Mouse (Mus musculus) heart, embryonic 11.5 days (tissue): ENCODE results near the gene Bnc2. TPM values are rescaled to one million over a fixed set of nuclear protein-coding genes. Genes with fewer than 3 reads are reported as not detected.

Experiments
- polyA plus RNA-seq: library from polyadenylated mRNA; unstranded; fragments of >200 nt; fragmentation: Nextera tagmentation; extraction: Ambion mirVana; gene quantifications from 2 replicates; pipeline ENCODE4 v1.2.1, GENCODE M21; 2014

The Bnc2 gene
- polyA plus RNA-seq, 1 experiment from 2014 or later, result 2.9 TPM

Other genes with a start within 250 kb of the Bnc2 start
- 7.0 TPM in 2 replicates for gene Cntln, start 209.0 kb upstream of the Bnc2 start, polyA plus RNA-seq